In genomic region chr15:18820226-18820625, GRCm38 (mm10) we compare ENCODE assay signal across 13 mouse cellular contexts. TPM values are rescaled to one million over a fixed set of nuclear protein-coding genes. Genes with fewer than 3 reads are reported as not detected.
A peak's percentile ranks its signal among the peaks of the same experiment; 100 is the strongest.
DNase-seq lines count a peak whose midpoint lies in the region; ATAC-seq lines count a peak whose summit lies in the region.
"Had no signal": no experiment of that assay in that cellular context is flagged by ENCODE, and none has a peak within 500 bp of the region (broad histone marks: within the 10 kb centered on the region; RNA-seq: fewer than 3 reads in every experiment).

No protein-coding gene starts in this region.

- H3K36me3 ChIP-seq in limb, embryonic 13.5 days = no peaks in the 10 kb centered on the region

- WGBS in limb, embryonic 13.5 days = 23% methylated on average over 3 of the region's 3 CpGs

- no peak overlapping the region for H3K27ac ChIP-seq in limb, embryonic 13.5 days
- H3K27ac ChIP-seq: liver, embryonic 14.5 days had no signal

- peak overlapping the region; percentile 48; the same call in 1 of the 2 replicates for H3K4me3 ChIP-seq in limb, embryonic 13.5 days

- intact Hi-C loops in heart, postnatal 36 days (cut with DNase I) = loop anchor here (2.0 kb wide), 1 partner anchor 457 kb away; no protein-coding TSS in a partner anchor

- H3K9ac ChIP-seq in limb, embryonic 13.5 days = no peak overlapping the region
- H3K9ac ChIP-seq: liver, embryonic 14.5 days had no signal

- H3K4me2 ChIP-seq in limb, embryonic 13.5 days (replicated peaks) = peak overlapping the region; percentile 65

- no peak for ATAC-seq in limb, embryonic 13.5 days (ENCODE audit: low FRiP score, low read depth)

- peak; percentile 5 for DNase-seq in embryo, embryonic 11 days
- no peak for DNase-seq in embryo, embryonic 10.5 days (ENCODE audit: low spot score)
- peak; percentile 43 to 44 for DNase-seq in right cerebral cortex, adult 2 months (ENCODE audit: low spot score in 2 of 2)
- no peak for DNase-seq in right cerebral cortex, postnatal 36 days (ENCODE audit: low spot score in 2 of 2)
- DNase-seq in heart, postnatal 36 days = no peak
- DNase-seq in ovary, postnatal 10 days (ENCODE audit: low spot score) = no peak
- DNase-seq in gastrocnemius, postnatal 4 days (ENCODE audit: low spot score in 2 of 2) = no peak
- DNase-seq: gastrocnemius, postnatal 14 days; kidney, postnatal 4 days had no signal

- H3K9me3 ChIP-seq in limb, embryonic 13.5 days = no peaks in the 10 kb centered on the region

- peaks cover 12% of the 10 kb centered on the region for H3K4me1 ChIP-seq in limb, embryonic 13.5 days

- no peaks in the 10 kb centered on the region for H3K27me3 ChIP-seq in limb, embryonic 13.5 days

RNA-seq across cellular contexts. Expression of gene Cdh10, which starts 1.5 kb away (rescaled TPM):
- polyA plus RNA-seq in limb, embryonic 13.5 days (2015; fragmentation: Nextera tagmentation; extraction: Ambion mirVana) = 3.7 and 4.3 TPM in 2 replicates
- total RNA-seq in heart, postnatal 36 days (2021) = not detected
- under 1 TPM; 0.49 to 0.64 TPM for total RNA-seq in gastrocnemius, postnatal 4 days (2021)
- total RNA-seq: common myeloid progenitor, adult 5-6 weeks; hematopoietic stem cell, adult 5-6 weeks had no signal

Comparison
In these comparisons a context has a peak if more than half of its experiments do, and no peak if none do; other contexts are left out.
1. DNase-seq: peak in embryo, embryonic 11 days (single experiment) and right cerebral cortex, adult 2 months (2 of 2); none in embryo, embryonic 10.5 days (single experiment), right cerebral cortex, postnatal 36 days (0 of 2), heart, postnatal 36 days (0 of 2), ovary, postnatal 10 days (single experiment) and gastrocnemius, postnatal 4 days (0 of 2).